Mouse (Mus musculus) large intestine, adult 2 months (tissue): ENCODE measurements around the gene Tcaf3. TPM values are rescaled to one million over a fixed set of nuclear protein-coding genes. Genes with fewer than 3 reads are reported as not detected.

Experiments used
- DNase-seq: peaks from one replicate; pipeline ENCODE4 v3.0.0-alpha.2; 2012; ENCODE audit warnings: low read depth, low spot score
- WGBS: fragments of 180-500 bp; shearing (Covaris S2); methylation state at CpG from one replicate; pipeline ENCODE4 v1.1.7; 2018; 5-methylcytosine and 5-hydroxymethylcytosine counted together
- polyA plus RNA-seq: library from polyadenylated mRNA; depleted of rRNA; stranded (reverse); fragments of >200 nt; gene quantifications from 2 replicates; pipeline ENCODE4 v1.2.3, GENCODE M21; 2012; rRNA removed

Gene Tcaf3
- polyA plus RNA-seq, 1 experiment = not detected

DNA sequence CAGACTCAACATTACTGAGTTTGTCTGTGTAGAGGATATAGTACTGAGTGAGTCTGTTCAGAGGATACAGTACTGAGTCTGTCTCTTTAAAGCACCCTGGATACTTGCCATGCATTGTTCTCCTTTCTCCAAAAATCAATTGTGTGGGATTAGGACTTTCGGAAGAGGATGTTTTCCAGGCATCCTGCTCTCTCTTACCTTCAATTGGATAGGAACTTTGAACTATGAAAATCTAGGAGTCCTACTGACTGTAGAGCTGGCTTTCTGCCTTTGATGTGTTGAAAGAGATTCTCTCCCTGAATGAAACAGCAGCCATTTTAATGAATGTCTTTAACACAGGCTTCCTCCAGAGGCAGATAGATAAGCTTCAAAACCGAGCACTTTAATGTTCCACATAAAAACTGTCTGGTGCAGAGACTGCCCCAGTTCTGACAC is 52.0 kb downstream of the Tcaf3 start:
- WGBS = 30% methylated on average over 2 of the region's 2 CpGs
- no peak for DNase-seq

DNA sequence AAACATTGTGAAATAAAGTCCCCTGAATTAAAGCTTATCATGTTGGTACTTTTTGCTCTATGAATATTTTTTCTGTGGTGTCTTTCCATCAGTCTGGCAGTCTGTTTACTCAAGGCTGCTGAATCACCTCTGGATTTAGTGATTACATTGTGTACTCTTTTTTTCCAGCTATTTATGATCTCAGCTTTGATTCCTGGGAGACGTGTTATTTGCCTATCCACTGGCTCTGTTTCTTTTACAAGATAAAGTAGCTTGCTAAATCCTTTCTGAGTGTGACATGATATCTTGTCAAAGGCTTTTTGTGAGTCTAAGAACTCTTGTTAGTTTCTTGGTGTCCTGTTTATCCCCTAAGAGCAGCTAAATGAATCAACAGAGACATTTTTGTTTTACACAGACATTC is 52.6 kb downstream of the Tcaf3 start:
- WGBS = 17% methylated on average over 1 of the region's 1 CpGs
- DNase-seq = no peak

DNA sequence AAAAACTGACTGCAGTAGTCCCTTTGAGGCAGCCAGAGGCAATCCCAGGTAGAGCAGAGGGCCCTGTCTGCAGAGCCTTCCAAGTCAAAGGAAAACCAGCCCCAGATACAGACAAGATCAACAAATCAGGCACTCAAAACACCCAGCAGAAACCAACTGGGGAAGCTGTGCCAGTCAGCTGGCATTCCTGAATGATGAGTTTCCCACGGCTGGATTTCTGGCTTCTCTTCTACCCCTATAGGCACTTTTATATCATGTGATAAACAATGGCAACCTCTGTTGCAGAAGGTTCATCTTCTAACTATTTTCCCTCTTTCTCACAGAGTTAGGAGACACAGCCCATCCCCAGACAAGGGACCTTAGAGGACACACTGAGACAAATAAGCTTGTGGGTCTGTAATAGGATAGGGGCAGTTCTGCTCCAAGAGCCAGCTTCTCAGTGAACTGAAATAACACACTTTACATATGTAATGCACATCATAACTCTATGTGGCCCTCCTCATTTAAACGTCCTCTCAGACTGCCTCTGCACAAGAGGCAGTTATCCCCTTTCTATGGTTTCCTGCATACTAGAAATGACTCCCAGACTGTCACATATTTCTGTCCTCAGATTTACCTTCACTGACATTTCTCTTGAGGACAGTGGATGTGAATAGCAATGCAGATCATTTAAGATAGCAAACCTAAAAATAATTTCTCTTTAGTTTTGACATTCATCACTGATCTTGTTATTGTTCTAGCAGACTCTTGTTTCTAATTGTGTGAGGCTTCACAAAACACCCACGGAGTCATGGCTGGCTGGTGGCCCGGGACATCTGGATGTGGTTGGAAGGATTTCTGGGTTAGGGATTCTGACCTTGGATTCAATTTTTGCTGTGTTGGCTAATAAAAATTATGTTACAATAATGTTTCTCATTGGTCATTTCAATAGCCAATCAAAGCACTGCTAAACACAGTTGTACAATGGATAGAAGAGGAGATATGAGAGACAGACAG is 55.2 kb downstream of the Tcaf3 start:
- 50% methylated on average over 4 of the region's 4 CpGs for WGBS
- DNase-seq = no peak

DNA sequence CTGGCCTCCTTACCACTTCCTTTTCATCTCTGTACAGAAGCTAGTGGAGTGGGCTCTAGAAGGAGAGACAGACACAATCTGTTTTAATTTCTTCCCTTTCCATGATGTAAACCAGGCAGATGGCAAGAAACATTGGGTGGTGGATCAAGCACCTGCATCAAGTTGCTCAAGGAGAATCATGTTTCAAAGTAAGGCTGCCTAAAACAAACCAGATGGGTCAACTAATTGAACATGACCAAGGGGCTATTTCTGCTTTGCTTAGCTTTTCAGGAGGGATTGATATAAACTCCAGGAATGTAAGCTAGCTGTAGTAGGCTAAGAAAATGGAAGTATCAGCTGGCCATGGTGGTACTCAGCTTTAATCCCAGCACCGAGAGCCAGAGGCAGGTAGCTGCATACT is 56.8 kb downstream of the Tcaf3 start:
- no peak for DNase-seq
- 100% methylated on average over 1 of the region's 1 CpGs for WGBS

DNA sequence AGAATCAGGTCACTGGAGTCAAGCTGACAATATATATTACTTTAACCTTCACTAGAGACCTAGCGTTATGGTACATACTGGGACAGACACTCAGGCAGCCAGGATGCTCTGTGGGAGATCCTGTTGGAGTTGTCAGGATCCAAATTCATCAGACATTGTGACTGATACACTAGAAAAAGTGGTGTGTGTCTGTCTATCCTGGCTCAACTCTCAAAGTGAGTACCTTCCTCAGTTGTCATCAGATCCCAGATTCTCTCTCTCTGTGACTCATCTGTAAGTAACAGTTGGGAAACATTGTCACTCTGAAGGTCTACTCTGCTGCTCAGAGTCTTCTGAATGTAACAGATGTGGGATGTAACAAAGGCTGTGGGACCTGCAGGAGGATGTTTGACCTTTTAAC is 57.8 kb downstream of the Tcaf3 start:
- 84% methylated on average over 1 of the region's 1 CpGs for WGBS

More for the DNA sequence above, 57.8 kb downstream of the Tcaf3 start:
- no peak for DNase-seq

Other genes starting within 250 kb of the Tcaf3 start
- gene Zyx, start 248.1 kb downstream of the Tcaf3 start, polyA plus RNA-seq = 109 and 128 TPM in 2 replicates
- 26.0 and 55.4 TPM in 2 replicates for gene Epha1, start 224.4 kb downstream of the Tcaf3 start, polyA plus RNA-seq
- gene Tas2r143, start 197.5 kb downstream of the Tcaf3 start, polyA plus RNA-seq = 0.10 TPM in 1 of 2 replicates, not detected in the other
- not detected in 2 replicates for gene Tas2r135, start 192.3 kb downstream of the Tcaf3 start, polyA plus RNA-seq
- not detected in 2 replicates for gene Tas2r126, start 163.2 kb downstream of the Tcaf3 start, polyA plus RNA-seq
- gene Olfr458, start 132.5 kb downstream of the Tcaf3 start, polyA plus RNA-seq = not detected in 2 replicates
- gene Olfr457, start 121.4 kb downstream of the Tcaf3 start, polyA plus RNA-seq = not detected in 2 replicates
- not detected in 2 replicates for gene Olfr456, start 110.5 kb downstream of the Tcaf3 start, polyA plus RNA-seq
- not detected in 2 replicates for gene Olfr455, start 50.1 kb downstream of the Tcaf3 start, polyA plus RNA-seq
- gene Tcaf2, start 47.6 kb upstream of the Tcaf3 start, polyA plus RNA-seq = 1.2 and 2.8 TPM in 2 replicates
- gene Tcaf1, start 112.4 kb upstream of the Tcaf3 start, polyA plus RNA-seq = 5.1 and 7.0 TPM in 2 replicates
- not detected in 2 replicates for gene Olfr453, start 141.7 kb upstream of the Tcaf3 start, polyA plus RNA-seq
- gene Olfr38, start 158.7 kb upstream of the Tcaf3 start, polyA plus RNA-seq = not detected in 2 replicates
- not detected in 2 replicates for gene Olfr452, start 187.4 kb upstream of the Tcaf3 start, polyA plus RNA-seq
- gene Olfr450, start 214.2 kb upstream of the Tcaf3 start, polyA plus RNA-seq = not detected in 2 replicates
- gene Olfr449, start 236.7 kb upstream of the Tcaf3 start, polyA plus RNA-seq = not detected in 2 replicates